Mouse (Mus musculus) thymus, adult 2 months (tissue): Measurements from ENCODE around the gene Wwox.

Experiments
- CTCF ChIP-seq: fragments of 200-500 bp; IDR thresholded peaks from 2 replicates; pipeline ENCODE4 v1.5.1; 2012; ENCODE audit warnings: mild to moderate bottlenecking, control low read depth, low read length, moderate library complexity, borderline replicate concordance; ENCODE audit not compliant: control insufficient read depth, poor library complexity, insufficient read depth; ENCODE audit errors: extremely low read depth
- POLR2A ChIP-seq: fragments of 200-500 bp; IDR thresholded peaks from 2 replicates; pipeline ENCODE4 v1.6.1; 2012; ENCODE audit warnings: mild to moderate bottlenecking, low read length, control low read depth, moderate library complexity; ENCODE audit not compliant: control insufficient read depth, poor library complexity, insufficient read depth; ENCODE audit errors: extremely low read depth

- TF ChIP-seq POLR2A (no peak), CTCF (no peak)
These were observed 863.0 kb downstream of the Wwox start for GRCm38 (mm10) chr8:115302484-115302883.
